In genomic region chr7:120934716-120935115, GRCm38 (mm10) we compare ENCODE assay signal across 8 mouse cellular contexts. TPM values are rescaled to one million over a fixed set of nuclear protein-coding genes. Genes with fewer than 3 reads are reported as not detected.
DNase-seq lines count a peak whose midpoint lies in the region; ATAC-seq and TF ChIP-seq lines count a peak whose summit lies in the region.
"Had no signal": no experiment of that assay in that cellular context is flagged by ENCODE, and none has a peak within 500 bp of the region (broad histone marks: within the 10 kb centered on the region; RNA-seq: fewer than 3 reads in every experiment).

No protein-coding gene starts in this region.

- H3K4me1 ChIP-seq in midbrain, embryonic 10.5 days: peaks cover 3% of the 10 kb centered on the region; the same call in 1 of the 2 replicates
- no peaks in the 10 kb centered on the region for H3K4me1 ChIP-seq in midbrain, embryonic 13.5 days (replicated peaks)
- no peaks in the 10 kb centered on the region; the same call in 1 of the 2 replicates for H3K4me1 ChIP-seq in cortical plate, adult 2 months (ENCODE audit: control insufficient read depth, insufficient read depth, low read length)
- no peaks in the 10 kb centered on the region for H3K4me1 ChIP-seq in limb, embryonic 10.5 days
- H3K4me1 ChIP-seq in neural tube, embryonic 15.5 days: no peaks in the 10 kb centered on the region
- H3K4me1 ChIP-seq: hindbrain, embryonic 15.5 days had no signal

- no peak overlapping the region for H3K4me2 ChIP-seq in midbrain, embryonic 13.5 days (replicated peaks)
- H3K4me2 ChIP-seq in neural tube, embryonic 15.5 days: no peak overlapping the region
- H3K4me2 ChIP-seq: hindbrain, embryonic 15.5 days had no signal

- peak; percentile 51 for DNase-seq in midbrain, embryonic 10.5 days (ENCODE audit: low spot score)
- DNase-seq in Patski (ENCODE audit: low read depth, low spot score): peak; percentile 19
- peak; percentile 42 for DNase-seq in hindlimb bud, embryonic 11.5 days (ENCODE audit: extremely low spot score, low read depth, low spot score)
- peak; percentile 52 for DNase-seq in limb, embryonic 10.5 days (ENCODE audit: low spot score)

- 38% methylated on average over 5 of the region's 5 CpGs for WGBS in midbrain, embryonic 10.5 days
- WGBS in midbrain, embryonic 13.5 days: 27% methylated on average over 5 of the region's 5 CpGs
- WGBS in limb, embryonic 10.5 days: 53% methylated on average over 5 of the region's 5 CpGs
- 37% methylated on average over 5 of the region's 5 CpGs for WGBS in neural tube, embryonic 15.5 days

- H3K27me3 ChIP-seq in midbrain, embryonic 10.5 days (ENCODE audit: low read depth, poor library complexity, severe bottlenecking): no peaks in the 10 kb centered on the region
- H3K27me3 ChIP-seq in midbrain, embryonic 13.5 days: no peaks in the 10 kb centered on the region
- no peaks in the 10 kb centered on the region for H3K27me3 ChIP-seq in Patski
- H3K27me3 ChIP-seq in limb, embryonic 10.5 days (ENCODE audit: low read depth, poor library complexity, severe bottlenecking): no peaks in the 10 kb centered on the region
- H3K27me3 ChIP-seq in neural tube, embryonic 15.5 days (replicated peaks): no peaks in the 10 kb centered on the region
- H3K27me3 ChIP-seq: hindbrain, embryonic 15.5 days had no signal

- H3K9ac ChIP-seq in midbrain, embryonic 13.5 days (replicated peaks): no peak overlapping the region
- no peak overlapping the region for H3K9ac ChIP-seq in neural tube, embryonic 15.5 days (replicated peaks)
- H3K9ac ChIP-seq: hindbrain, embryonic 15.5 days had no signal

- POLR2A ChIA-PET in Patski (lab: Charles Lee): no interaction called here

- H3K36me3 ChIP-seq in midbrain, embryonic 10.5 days: peaks cover 100% of the 10 kb centered on the region
- H3K36me3 ChIP-seq in midbrain, embryonic 13.5 days: peaks cover 94% of the 10 kb centered on the region
- H3K36me3 ChIP-seq in limb, embryonic 10.5 days: peaks cover 100% of the 10 kb centered on the region
- peaks cover 88% of the 10 kb centered on the region for H3K36me3 ChIP-seq in neural tube, embryonic 15.5 days

- in situ Hi-C loops in Patski (cut with MboI; ENCODE audit: low pct_unique_long_range_greater_than_20kb): loop anchor here (5.0 kb wide), 2 partner anchors 133 to 183 kb away; no protein-coding TSS in a partner anchor

- no peak for TF ChIP-seq CTCF in Patski (IDR thresholded peaks at IDR 0.05)
- peak; percentile 86 for TF ChIP-seq CTCF in cortical plate, adult 2 months (IDR thresholded peaks at IDR 0.05; ENCODE audit: extremely low read depth, insufficient read depth, low read length)

- CTCF ChIA-PET in Patski (lab: Charles Lee): interaction anchor here (0.6 to 3.2 kb wide), 14 partner anchors 9 to 294 kb away, joined by 3 to 17 read pairs (median 3); no protein-coding TSS in a partner anchor

- no peaks in the 10 kb centered on the region for H3K9me3 ChIP-seq in midbrain, embryonic 10.5 days (replicated peaks)
- H3K9me3 ChIP-seq in midbrain, embryonic 13.5 days: no peaks in the 10 kb centered on the region
- no peaks in the 10 kb centered on the region for H3K9me3 ChIP-seq in limb, embryonic 10.5 days (replicated peaks)
- no peaks in the 10 kb centered on the region for H3K9me3 ChIP-seq in neural tube, embryonic 15.5 days (replicated peaks)
- H3K9me3 ChIP-seq: hindbrain, embryonic 15.5 days had no signal

- no peak overlapping the region for H3K4me3 ChIP-seq in midbrain, embryonic 10.5 days
- H3K4me3 ChIP-seq in midbrain, embryonic 13.5 days (replicated peaks): no peak overlapping the region
- H3K4me3 ChIP-seq in cortical plate, adult 2 months (ENCODE audit: insufficient read depth, low read length): no peak overlapping the region
- H3K4me3 ChIP-seq in limb, embryonic 10.5 days: no peak overlapping the region
- H3K4me3 ChIP-seq in neural tube, embryonic 15.5 days (replicated peaks): no peak overlapping the region
- H3K4me3 ChIP-seq: hindbrain, embryonic 15.5 days had no signal

- no peak overlapping the region for H3K27ac ChIP-seq in midbrain, embryonic 10.5 days (replicated peaks)
- no peak overlapping the region for H3K27ac ChIP-seq in midbrain, embryonic 13.5 days
- no peak overlapping the region for H3K27ac ChIP-seq in cortical plate, adult 2 months (ENCODE audit: insufficient read depth, low read length)
- no peak overlapping the region for H3K27ac ChIP-seq in limb, embryonic 10.5 days
- H3K27ac ChIP-seq in neural tube, embryonic 15.5 days (replicated peaks): no peak overlapping the region
- H3K27ac ChIP-seq: hindbrain, embryonic 15.5 days had no signal

- no peak for ATAC-seq in midbrain, embryonic 13.5 days
- peak; percentile 87 for ATAC-seq in Patski
- 0 out of 2 replicates have a peak, but pooled peaks have one; percentile 40 for ATAC-seq in neural tube, embryonic 15.5 days (ENCODE audit: low FRiP score)

- TF ChIP-seq POLR2A in cortical plate, adult 2 months (IDR thresholded peaks at IDR 0.05; ENCODE audit: extremely low read depth, insufficient read depth, low read length): no peak

RNA-seq across cellular contexts. Expression of gene Polr3e, which starts 17.2 kb away (rescaled TPM):
- 38.2 and 41.0 TPM in 2 replicates for polyA plus RNA-seq in midbrain, embryonic 10.5 days (2016; fragmentation: Nextera tagmentation; extraction: Ambion mirVana)
- 24.6 and 27.7 TPM in 2 replicates for polyA plus RNA-seq in midbrain, embryonic 13.5 days (2015; fragmentation: Nextera tagmentation; extraction: Ambion mirVana)
- polyA plus RNA-seq in Patski (2021): 27.2 TPM
- 25.9 and 28.0 TPM in 2 replicates for polyA plus RNA-seq in cortical plate, adult 2 months (2012; rRNA removed)
- polyA plus RNA-seq in limb, embryonic 10.5 days (2016; fragmentation: Nextera tagmentation; extraction: Ambion mirVana): 46.1 and 50.7 TPM in 2 replicates
- polyA plus RNA-seq in neural tube, embryonic 15.5 days (2015; fragmentation: Nextera tagmentation; extraction: Ambion mirVana): 23.4 and 26.4 TPM in 2 replicates

RNA-seq across cellular contexts. Expression of gene Cdr2, which starts 47.4 kb away (rescaled TPM):
- 12.0 and 13.7 TPM in 2 replicates for polyA plus RNA-seq in midbrain, embryonic 10.5 days (2016; fragmentation: Nextera tagmentation; extraction: Ambion mirVana)
- polyA plus RNA-seq in midbrain, embryonic 13.5 days (2015; fragmentation: Nextera tagmentation; extraction: Ambion mirVana): 14.7 and 15.6 TPM in 2 replicates
- polyA plus RNA-seq in Patski (2021): 39.9 TPM
- polyA plus RNA-seq in cortical plate, adult 2 months (2012; rRNA removed): 14.6 and 17.5 TPM in 2 replicates
- 11.5 and 12.8 TPM in 2 replicates for polyA plus RNA-seq in limb, embryonic 10.5 days (2016; fragmentation: Nextera tagmentation; extraction: Ambion mirVana)
- polyA plus RNA-seq in neural tube, embryonic 15.5 days (2015; fragmentation: Nextera tagmentation; extraction: Ambion mirVana): 14.0 and 14.5 TPM in 2 replicates

RNA-seq across cellular contexts. Expression of gene Mfsd13b, which starts 47.6 kb away (rescaled TPM):
- polyA plus RNA-seq in midbrain, embryonic 10.5 days (2016; fragmentation: Nextera tagmentation; extraction: Ambion mirVana): 0.61 and 0.63 TPM in 2 replicates
- polyA plus RNA-seq in midbrain, embryonic 13.5 days (2015; fragmentation: Nextera tagmentation; extraction: Ambion mirVana): not detected in 2 replicates
- polyA plus RNA-seq in Patski (2021): 0.09 TPM
- polyA plus RNA-seq in cortical plate, adult 2 months (2012; rRNA removed): 0.40 TPM in 2 replicates
- 0.13 and 0.20 TPM in 2 replicates for polyA plus RNA-seq in limb, embryonic 10.5 days (2016; fragmentation: Nextera tagmentation; extraction: Ambion mirVana)
- polyA plus RNA-seq in neural tube, embryonic 15.5 days (2015; fragmentation: Nextera tagmentation; extraction: Ambion mirVana): 0.22 and 0.28 TPM in 2 replicates
